Mouse (Mus musculus): ENCODE measurements at regions not wholly inside any gene's neighbourhood (a gene's known extent, or its start where the extent isn't known, plus 50 kb on each side); places are given as distances from the start of the nearest gene placed in this dataset.
A peak's percentile ranks its signal among the peaks of the same experiment; 100 is the strongest.

DNA sequence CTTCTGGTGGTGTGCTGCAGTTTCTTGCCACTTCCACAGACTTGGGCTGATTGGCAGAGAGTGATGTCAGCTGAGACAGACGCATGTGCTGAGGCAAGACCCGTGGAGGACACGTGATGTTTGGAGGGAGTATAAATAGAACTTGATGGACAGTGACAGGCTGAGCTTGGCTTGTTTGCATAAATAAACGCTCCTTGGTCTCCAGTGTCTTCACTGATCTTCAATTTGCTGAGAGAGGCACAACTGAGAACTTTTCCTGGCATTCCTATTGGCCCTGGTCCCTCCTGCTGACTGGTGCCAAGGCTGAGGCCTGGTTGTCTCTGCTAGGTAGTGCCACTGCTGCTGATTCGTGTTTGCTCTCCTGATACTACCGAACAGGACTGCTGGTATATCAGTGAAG lies 94.6 kb upstream of the 4930535I16Rik start:
- no peak overlapping the region for H3K4me3 ChIP-seq (ENCODE audit: low read depth, low read length)

DNA sequence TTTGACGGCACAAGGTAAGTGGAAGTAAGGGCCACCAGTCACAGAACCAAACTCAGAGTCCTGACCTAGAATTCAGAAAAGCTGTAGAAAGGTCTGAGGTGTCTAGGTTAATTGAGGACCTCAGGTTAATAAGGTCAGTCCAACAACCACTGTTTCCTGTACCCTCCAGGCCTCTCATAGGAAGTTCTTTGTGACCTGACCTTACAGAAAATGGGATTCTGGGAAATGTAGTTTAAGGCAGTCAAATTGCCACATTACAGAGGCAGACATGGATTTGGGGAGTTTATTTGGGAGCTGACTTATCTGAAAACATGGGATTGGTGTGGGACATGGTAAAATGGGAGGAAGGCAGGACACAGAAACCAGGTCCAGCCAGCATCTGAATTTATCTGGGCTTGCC lies 90.9 kb upstream of the 4930535I16Rik start:
- no peak for TF ChIP-seq CTCF (IDR thresholded peaks at IDR 0.05)
- no peak for TF ChIP-seq EP300 (IDR thresholded peaks at IDR 0.05)

More for the DNA sequence above, 94.6 kb upstream of the 4930535I16Rik start:
- TF ChIP-seq CTCF (IDR thresholded peaks at IDR 0.05) = no peak
- no peak for TF ChIP-seq EP300 (IDR thresholded peaks at IDR 0.05)
- H3K27me3 ChIP-seq (replicated peaks; ENCODE audit: insufficient read depth, low read length) = no peaks in the 10 kb centered on the region
- no peaks in the 10 kb centered on the region for H3K4me1 ChIP-seq (ENCODE audit: insufficient read depth, low read depth, low read length)
- H3K9ac ChIP-seq (replicated peaks; ENCODE audit: low read depth) = no peak overlapping the region
- 42% methylated on average over 6 of the region's 6 CpGs for WGBS
- ATAC-seq = no peak
- no peak overlapping the region for H3K27ac ChIP-seq (ENCODE audit: low read length)
- no peaks in the 10 kb centered on the region for H3K36me3 ChIP-seq (ENCODE audit: insufficient read depth, low read length)
- DNase-seq (ENCODE audit: low spot score) = no peak
- no peaks in the 10 kb centered on the region for H3K9me3 ChIP-seq (ENCODE audit: low read length)
- no peak overlapping the region for H3K4me2 ChIP-seq (replicated peaks; ENCODE audit: low read depth, low read length)

DNA sequence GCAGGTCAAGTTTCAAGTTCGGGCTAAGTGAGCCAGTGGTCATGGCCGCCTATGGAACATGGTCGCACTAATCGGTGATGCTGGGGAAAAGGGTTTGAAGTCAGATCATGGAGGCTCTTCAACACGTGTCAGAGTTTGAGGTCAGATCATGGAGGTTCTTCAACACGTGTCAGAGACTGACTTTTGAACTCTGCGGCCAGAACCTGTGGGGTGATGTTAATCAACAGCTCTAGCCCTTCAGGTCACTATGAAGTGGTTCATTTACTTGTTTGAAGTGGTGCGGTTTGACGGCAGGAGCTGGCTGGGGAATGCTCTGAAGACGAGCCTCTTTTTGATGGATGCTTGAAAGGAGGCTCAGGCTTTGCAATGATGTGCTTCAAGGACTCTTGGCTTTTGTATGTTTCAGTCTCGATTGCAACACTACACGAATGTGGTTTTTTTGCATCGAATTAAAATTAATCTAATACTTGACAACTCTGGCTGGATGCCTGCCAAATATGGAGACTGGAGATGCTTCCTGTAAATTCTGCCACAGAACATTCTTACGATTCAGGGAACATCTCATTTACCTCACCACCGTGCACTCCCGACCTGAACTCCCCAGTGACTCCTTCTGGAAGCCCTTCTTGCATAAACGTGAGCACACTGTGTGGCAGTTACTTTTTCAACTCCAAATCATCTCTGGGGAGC lies 87.9 kb upstream of the 4930535I16Rik start:
- Histone ChIP-seq H3K36me3 (ENCODE audit: insufficient read depth, low read length) (no peaks in the 10 kb centered on the region), H3K4me2 (replicated peaks; ENCODE audit: low read depth, low read length) (no peak overlapping the region), H3K4me3 (ENCODE audit: low read depth, low read length) (no peak overlapping the region), H3K27ac (ENCODE audit: low read length) (no peak overlapping the region), H3K9me3 (ENCODE audit: low read length) (no peaks in the 10 kb centered on the region), H3K9ac (replicated peaks; ENCODE audit: low read depth) (no peak overlapping the region), H3K4me1 (ENCODE audit: insufficient read depth, low read depth, low read length) (no peaks in the 10 kb centered on the region), H3K27me3 (replicated peaks; ENCODE audit: insufficient read depth, low read length) (no peaks in the 10 kb centered on the region)
- WGBS = 20% methylated on average over 17 of the region's 17 CpGs
- ATAC-seq (no peak), DNase-seq (ENCODE audit: low spot score) (no peak)
- TF ChIP-seq EP300 (IDR thresholded peaks at IDR 0.05) = no peak
- TF ChIP-seq CTCF (IDR thresholded peaks at IDR 0.05) = no peak

More for the DNA sequence above, 90.9 kb upstream of the 4930535I16Rik start:
- H3K4me3 ChIP-seq (ENCODE audit: low read depth, low read length) = no peak overlapping the region
- no peaks in the 10 kb centered on the region for H3K27me3 ChIP-seq (replicated peaks; ENCODE audit: insufficient read depth, low read length)
- WGBS = 95% methylated on average over 1 of the region's 1 CpGs
- no peak overlapping the region for H3K9ac ChIP-seq (replicated peaks; ENCODE audit: low read depth)
- no peaks in the 10 kb centered on the region for H3K4me1 ChIP-seq (ENCODE audit: insufficient read depth, low read depth, low read length)
- H3K36me3 ChIP-seq (ENCODE audit: insufficient read depth, low read length) = no peaks in the 10 kb centered on the region
- DNase-seq (ENCODE audit: low spot score) = no peak
- H3K4me2 ChIP-seq (replicated peaks; ENCODE audit: low read depth, low read length) = no peak overlapping the region
- no peak for ATAC-seq
- H3K9me3 ChIP-seq (ENCODE audit: low read length) = no peaks in the 10 kb centered on the region
- no peak overlapping the region for H3K27ac ChIP-seq (ENCODE audit: low read length)

DNA sequence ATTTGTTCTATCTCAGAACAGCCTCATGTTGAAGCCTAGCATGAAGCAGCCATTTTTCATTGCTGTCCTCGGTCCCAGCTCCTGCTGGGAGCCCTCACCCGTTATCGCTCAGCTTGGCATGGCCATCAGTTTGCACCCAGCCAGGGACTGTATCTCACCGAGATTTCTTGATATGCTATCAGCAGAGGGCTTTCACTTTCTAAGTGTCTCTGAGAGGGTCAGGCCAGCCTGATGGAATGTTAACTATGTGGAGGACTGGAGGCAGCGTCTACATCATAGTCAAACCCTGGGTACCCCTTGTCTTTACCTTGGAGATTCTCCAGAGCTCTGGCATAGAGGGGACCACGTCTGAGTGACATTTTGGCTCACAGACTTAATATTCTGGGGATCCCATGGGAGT lies 84.9 kb upstream of the 4930535I16Rik start:
- no peak overlapping the region for H3K27ac ChIP-seq (ENCODE audit: low read length)
- no peaks in the 10 kb centered on the region for H3K9me3 ChIP-seq (ENCODE audit: low read length)
- no peaks in the 10 kb centered on the region for H3K36me3 ChIP-seq (ENCODE audit: insufficient read depth, low read length)
- ATAC-seq = peak; percentile 52; the same call in 1 of the 2 replicates
- no peak overlapping the region for H3K9ac ChIP-seq (replicated peaks; ENCODE audit: low read depth)
- H3K4me3 ChIP-seq (ENCODE audit: low read depth, low read length) = no peak overlapping the region
- 9% methylated on average over 6 of the region's 6 CpGs for WGBS
- H3K4me1 ChIP-seq (ENCODE audit: insufficient read depth, low read depth, low read length) = no peaks in the 10 kb centered on the region
- TF ChIP-seq CTCF (IDR thresholded peaks at IDR 0.05) (no peak), EP300 (IDR thresholded peaks at IDR 0.05) (peak; percentile 55; the same call in 1 of the 2 replicates)
- no peak for DNase-seq (ENCODE audit: low spot score)
- no peaks in the 10 kb centered on the region for H3K27me3 ChIP-seq (replicated peaks; ENCODE audit: insufficient read depth, low read length)
- no peak overlapping the region for H3K4me2 ChIP-seq (replicated peaks; ENCODE audit: low read depth, low read length)

DNA sequence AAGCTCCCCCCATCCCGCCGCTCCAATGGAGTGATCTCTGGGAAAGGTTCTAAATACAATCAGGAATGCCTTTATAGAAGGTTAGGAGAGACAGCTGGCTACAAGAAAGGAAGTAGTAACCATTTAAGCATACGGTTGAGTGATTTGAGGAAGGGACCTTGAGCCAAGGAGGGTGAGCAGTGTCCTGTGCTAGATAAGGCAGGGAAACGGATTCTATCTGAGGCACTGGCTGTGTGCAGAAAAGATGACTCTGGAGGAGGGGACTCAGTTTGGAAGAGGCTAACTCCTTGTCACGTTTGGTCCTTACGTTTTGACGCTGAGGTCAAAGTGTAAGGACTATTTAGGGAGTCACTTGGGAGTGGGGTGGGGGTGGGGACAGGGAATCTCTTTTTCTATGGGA lies 84.3 kb upstream of the 4930535I16Rik start:
- WGBS = 50% methylated on average over 7 of the region's 7 CpGs
- no peaks in the 10 kb centered on the region for H3K27me3 ChIP-seq (replicated peaks; ENCODE audit: insufficient read depth, low read length)
- no peak overlapping the region for H3K4me2 ChIP-seq (replicated peaks; ENCODE audit: low read depth, low read length)
- no peak overlapping the region for H3K9ac ChIP-seq (replicated peaks; ENCODE audit: low read depth)
- no peaks in the 10 kb centered on the region for H3K4me1 ChIP-seq (ENCODE audit: insufficient read depth, low read depth, low read length)
- no peak overlapping the region for H3K4me3 ChIP-seq (ENCODE audit: low read depth, low read length)
- H3K36me3 ChIP-seq (ENCODE audit: insufficient read depth, low read length) = no peaks in the 10 kb centered on the region
- no peak for ATAC-seq
- no peak for DNase-seq (ENCODE audit: low spot score)
- no peak for TF ChIP-seq EP300 (IDR thresholded peaks at IDR 0.05)
- TF ChIP-seq CTCF (IDR thresholded peaks at IDR 0.05) = no peak
- no peaks in the 10 kb centered on the region for H3K9me3 ChIP-seq (ENCODE audit: low read length)
- H3K27ac ChIP-seq (ENCODE audit: low read length) = no peak overlapping the region

DNA sequence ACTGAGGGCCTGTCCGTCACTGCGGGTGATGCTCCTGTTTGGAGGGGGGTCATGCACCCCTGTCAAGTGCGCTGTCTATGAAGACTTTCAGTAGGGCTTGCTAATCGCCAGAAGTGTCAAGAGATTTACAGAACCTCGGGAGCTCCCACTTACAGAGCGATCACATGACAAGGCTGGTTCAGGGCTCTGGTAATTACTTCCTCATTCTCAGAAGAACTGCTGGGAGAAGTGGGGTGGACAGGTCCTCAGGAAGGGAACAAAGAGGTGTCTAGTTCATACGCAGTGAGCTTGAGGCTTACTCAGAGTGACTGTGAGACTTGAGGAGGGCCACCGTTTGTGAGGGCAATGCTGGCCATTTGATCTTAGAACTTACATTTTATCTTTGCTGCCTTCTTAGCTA lies 78.0 kb upstream of the 4930535I16Rik start:
- ATAC-seq = peak; percentile 53
- TF ChIP-seq CTCF (IDR thresholded peaks at IDR 0.05) (no peak), EP300 (IDR thresholded peaks at IDR 0.05) (no peak)
- Histone ChIP-seq H3K4me3 (ENCODE audit: low read depth, low read length) (no peak overlapping the region), H3K36me3 (ENCODE audit: insufficient read depth, low read length) (no peaks in the 10 kb centered on the region), H3K4me1 (ENCODE audit: insufficient read depth, low read depth, low read length) (no peaks in the 10 kb centered on the region), H3K27ac (ENCODE audit: low read length) (no peak overlapping the region), H3K9me3 (ENCODE audit: low read length) (no peaks in the 10 kb centered on the region), H3K4me2 (replicated peaks; ENCODE audit: low read depth, low read length) (no peak overlapping the region), H3K9ac (replicated peaks; ENCODE audit: low read depth) (no peak overlapping the region), H3K27me3 (replicated peaks; ENCODE audit: insufficient read depth, low read length) (peaks cover 11% of the 10 kb centered on the region)
- WGBS = 45% methylated on average over 8 of the region's 8 CpGs
- DNase-seq (ENCODE audit: low spot score) = peak; percentile 53

Measured in lung, postnatal 0 days (tissue).